Mouse (Mus musculus): ENCODE measurements at regions not wholly inside any gene's neighbourhood (a gene's known extent, or its start where the extent isn't known, plus 50 kb on each side); places are given as distances from the start of the nearest gene placed in this dataset.
"Not testable (repeated sequence)": the region's sequence is repeated elsewhere in the genome, so short reads cannot be mapped to it uniquely, and the experiment has no call there.

DNA sequence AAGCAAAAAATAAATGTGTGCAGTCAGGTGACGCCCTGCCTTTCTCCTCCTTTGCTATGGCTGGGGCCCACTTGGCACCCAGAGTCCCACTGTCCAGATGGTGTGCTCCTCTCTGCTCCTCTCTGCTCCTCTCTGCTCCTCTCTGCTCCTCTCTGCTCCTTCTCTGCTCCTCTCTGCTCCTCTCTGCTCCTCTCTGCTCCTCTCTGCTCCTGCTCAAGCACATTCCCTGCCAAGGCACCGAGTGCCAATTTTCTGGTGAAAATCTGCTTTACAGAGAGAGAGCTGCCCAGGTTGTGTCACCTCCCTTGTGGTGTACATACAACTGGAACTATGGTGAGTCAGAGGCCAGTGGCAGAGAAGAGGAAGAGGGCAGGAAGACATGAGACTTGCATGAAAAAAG is 192.8 kb upstream of the Stxbp5 start:
- no peak for ATAC-seq (ENCODE audit: low read depth)
- Histone ChIP-seq H3K36me3 (ENCODE audit: control insufficient read depth, insufficient read depth, low read length) (no peaks in the 10 kb centered on the region), H3K4me2 (ENCODE audit: low read depth, low read length) (no peak overlapping the region), H3K27me3 (replicated peaks; ENCODE audit: control insufficient read depth, insufficient read depth, low read length) (no peaks in the 10 kb centered on the region), H3K9me3 (ENCODE audit: control insufficient read depth, low read length) (no peaks in the 10 kb centered on the region), H3K27ac (replicated peaks; ENCODE audit: low read depth, low read length) (no peak overlapping the region), H3K9ac (ENCODE audit: low read depth, low read length) (no peak overlapping the region), H3K4me3 (ENCODE audit: low read depth, low read length) (no peak overlapping the region), H3K4me1 (ENCODE audit: control insufficient read depth, insufficient read depth, low read length) (no peaks in the 10 kb centered on the region)
- 73% methylated on average over 2 of the region's 2 CpGs for WGBS
- no peak for DNase-seq (ENCODE audit: low spot score)

- no peak for DNase-seq (ENCODE audit: low spot score)
- H3K27ac ChIP-seq (replicated peaks; ENCODE audit: low read depth, low read length) = no peak overlapping the region
- H3K4me1 ChIP-seq (ENCODE audit: control insufficient read depth, insufficient read depth, low read length) = no peaks in the 10 kb centered on the region
- no peak overlapping the region for H3K4me2 ChIP-seq (ENCODE audit: low read depth, low read length)
- no peak overlapping the region for H3K9ac ChIP-seq (ENCODE audit: low read depth, low read length)
- H3K9me3 ChIP-seq (ENCODE audit: control insufficient read depth, low read length) = no peaks in the 10 kb centered on the region
- H3K4me3 ChIP-seq (ENCODE audit: low read depth, low read length) = no peak overlapping the region
- no peaks in the 10 kb centered on the region for H3K27me3 ChIP-seq (replicated peaks; ENCODE audit: control insufficient read depth, insufficient read depth, low read length)
- H3K36me3 ChIP-seq (ENCODE audit: control insufficient read depth, insufficient read depth, low read length) = no peaks in the 10 kb centered on the region
- ATAC-seq (ENCODE audit: low read depth) = no peak
- 79% methylated on average over 4 of the region's 4 CpGs for WGBS
Measured at GRCm38 (mm10) chr10:10085934-10086333, 185.1 kb upstream of the Stxbp5 start.

GRCm38 (mm10) chr10:10070146-10070545 is 169.3 kb upstream of the Stxbp5 start:
- Histone ChIP-seq H3K36me3 (ENCODE audit: control insufficient read depth, insufficient read depth, low read length) (no peaks in the 10 kb centered on the region), H3K4me3 (ENCODE audit: low read depth, low read length) (no peak overlapping the region), H3K27me3 (replicated peaks; ENCODE audit: control insufficient read depth, insufficient read depth, low read length) (no peaks in the 10 kb centered on the region), H3K4me1 (ENCODE audit: control insufficient read depth, insufficient read depth, low read length) (no peaks in the 10 kb centered on the region), H3K9me3 (ENCODE audit: control insufficient read depth, low read length) (no peaks in the 10 kb centered on the region), H3K27ac (replicated peaks; ENCODE audit: low read depth, low read length) (no peak overlapping the region), H3K9ac (ENCODE audit: low read depth, low read length) (no peak overlapping the region), H3K4me2 (ENCODE audit: low read depth, low read length) (no peak overlapping the region)
- no peak for ATAC-seq (ENCODE audit: low read depth)
- no peak for DNase-seq (ENCODE audit: low spot score)

DNA sequence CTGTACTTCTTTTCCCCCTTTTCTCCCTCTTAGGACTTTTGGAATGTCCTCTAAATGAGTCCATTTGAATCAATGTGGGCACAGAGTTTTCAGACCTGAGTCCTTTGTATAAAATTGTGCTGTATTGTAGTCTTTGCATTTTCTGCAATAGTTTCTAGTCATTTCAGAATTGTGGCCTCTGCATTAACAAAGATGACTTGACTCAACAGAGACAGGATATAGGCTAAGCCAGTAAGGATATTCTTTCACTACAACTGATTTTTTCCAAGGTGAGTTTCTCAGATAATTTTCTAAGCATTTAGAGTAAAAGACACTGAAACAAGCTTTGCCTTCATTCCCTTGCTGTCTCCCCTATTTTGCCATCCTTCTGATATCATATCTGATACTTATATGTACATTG is 168.8 kb upstream of the Stxbp5 start:
- not testable (repeated sequence) for H3K9me3 ChIP-seq (ENCODE audit: control insufficient read depth, low read length); H3K36me3 ChIP-seq (ENCODE audit: control insufficient read depth, insufficient read depth, low read length); H3K9ac ChIP-seq (ENCODE audit: low read depth, low read length); H3K4me2 ChIP-seq (ENCODE audit: low read depth, low read length); H3K4me3 ChIP-seq (ENCODE audit: low read depth, low read length); H3K27ac ChIP-seq (replicated peaks; ENCODE audit: low read depth, low read length); DNase-seq (ENCODE audit: low spot score); H3K27me3 ChIP-seq (replicated peaks; ENCODE audit: control insufficient read depth, insufficient read depth, low read length); H3K4me1 ChIP-seq (ENCODE audit: control insufficient read depth, insufficient read depth, low read length); ATAC-seq (ENCODE audit: low read depth)

GRCm38 (mm10) chr10:10046753-10047152 is 145.9 kb upstream of the Stxbp5 start:
- Histone ChIP-seq H3K4me2 (ENCODE audit: low read depth, low read length) (no peak overlapping the region), H3K27me3 (replicated peaks; ENCODE audit: control insufficient read depth, insufficient read depth, low read length) (no peaks in the 10 kb centered on the region), H3K9ac (ENCODE audit: low read depth, low read length) (no peak overlapping the region), H3K27ac (replicated peaks; ENCODE audit: low read depth, low read length) (no peak overlapping the region), H3K4me1 (ENCODE audit: control insufficient read depth, insufficient read depth, low read length) (no peaks in the 10 kb centered on the region), H3K9me3 (ENCODE audit: control insufficient read depth, low read length) (no peaks in the 10 kb centered on the region), H3K36me3 (ENCODE audit: control insufficient read depth, insufficient read depth, low read length) (no peaks in the 10 kb centered on the region), H3K4me3 (ENCODE audit: low read depth, low read length) (no peak overlapping the region)
- ATAC-seq (ENCODE audit: low read depth) (peak; percentile 60; the same call in 1 of the 2 replicates), DNase-seq (ENCODE audit: low spot score) (no peak)
- 77% methylated on average over 1 of the region's 1 CpGs for WGBS

DNA sequence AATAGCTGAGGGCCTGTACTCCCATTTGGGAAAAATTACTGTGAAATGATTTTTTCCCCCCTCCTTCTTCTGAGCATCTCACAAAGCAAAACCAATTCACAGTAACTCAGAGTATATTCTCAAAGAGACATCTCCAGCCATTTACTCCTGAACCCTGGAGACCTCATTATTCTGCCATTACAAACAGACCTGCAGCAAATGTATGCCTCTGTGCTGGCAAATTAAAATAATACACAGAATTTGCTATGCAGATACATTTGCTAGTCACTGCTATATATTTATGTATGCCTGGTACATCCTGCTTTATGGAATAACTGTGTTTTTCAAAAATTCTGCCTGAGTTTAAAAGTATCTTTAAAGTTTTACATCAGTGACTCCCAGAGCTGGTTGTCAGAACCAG is 145.4 kb upstream of the Stxbp5 start:
- no peaks in the 10 kb centered on the region for H3K9me3 ChIP-seq (ENCODE audit: control insufficient read depth, low read length)
- no peak overlapping the region for H3K27ac ChIP-seq (replicated peaks; ENCODE audit: low read depth, low read length)
- no peak overlapping the region for H3K9ac ChIP-seq (ENCODE audit: low read depth, low read length)
- no peaks in the 10 kb centered on the region for H3K4me1 ChIP-seq (ENCODE audit: control insufficient read depth, insufficient read depth, low read length)
- DNase-seq (ENCODE audit: low spot score) = no peak
- H3K27me3 ChIP-seq (replicated peaks; ENCODE audit: control insufficient read depth, insufficient read depth, low read length) = no peaks in the 10 kb centered on the region
- H3K36me3 ChIP-seq (ENCODE audit: control insufficient read depth, insufficient read depth, low read length) = no peaks in the 10 kb centered on the region
- H3K4me3 ChIP-seq (ENCODE audit: low read depth, low read length) = no peak overlapping the region
- no peak for ATAC-seq (ENCODE audit: low read depth)
- H3K4me2 ChIP-seq (ENCODE audit: low read depth, low read length) = no peak overlapping the region

DNA sequence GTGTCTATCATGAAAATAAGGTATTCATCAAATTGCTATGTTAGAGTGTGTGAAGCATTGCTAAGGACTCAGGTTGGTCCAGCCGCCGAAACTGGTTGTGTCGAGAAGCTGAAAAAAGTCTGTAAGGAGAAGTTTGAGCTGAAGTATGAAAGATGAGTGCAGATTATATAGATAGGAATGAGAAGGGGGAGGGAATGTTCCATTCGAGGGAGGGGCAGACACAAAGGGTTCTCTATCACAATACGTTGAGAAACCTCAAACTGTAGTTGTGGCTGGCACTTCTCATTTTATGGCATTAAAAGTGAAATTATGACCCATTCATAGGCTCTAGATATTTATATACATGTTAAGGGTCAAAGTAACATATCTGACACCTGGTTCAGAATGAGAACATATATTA is 108.4 kb upstream of the Stxbp5 start:
- Histone ChIP-seq H3K4me3 (ENCODE audit: low read depth, low read length) (no peak overlapping the region), H3K9ac (ENCODE audit: low read depth, low read length) (no peak overlapping the region), H3K27me3 (replicated peaks; ENCODE audit: control insufficient read depth, insufficient read depth, low read length) (no peaks in the 10 kb centered on the region), H3K9me3 (ENCODE audit: control insufficient read depth, low read length) (no peaks in the 10 kb centered on the region), H3K27ac (replicated peaks; ENCODE audit: low read depth, low read length) (no peak overlapping the region), H3K36me3 (ENCODE audit: control insufficient read depth, insufficient read depth, low read length) (no peaks in the 10 kb centered on the region), H3K4me1 (ENCODE audit: control insufficient read depth, insufficient read depth, low read length) (no peaks in the 10 kb centered on the region), H3K4me2 (ENCODE audit: low read depth, low read length) (no peak overlapping the region)
- no peak for ATAC-seq (ENCODE audit: low read depth)
- 91% methylated on average over 5 of the region's 5 CpGs for WGBS
- no peak for DNase-seq (ENCODE audit: low spot score)

DNA sequence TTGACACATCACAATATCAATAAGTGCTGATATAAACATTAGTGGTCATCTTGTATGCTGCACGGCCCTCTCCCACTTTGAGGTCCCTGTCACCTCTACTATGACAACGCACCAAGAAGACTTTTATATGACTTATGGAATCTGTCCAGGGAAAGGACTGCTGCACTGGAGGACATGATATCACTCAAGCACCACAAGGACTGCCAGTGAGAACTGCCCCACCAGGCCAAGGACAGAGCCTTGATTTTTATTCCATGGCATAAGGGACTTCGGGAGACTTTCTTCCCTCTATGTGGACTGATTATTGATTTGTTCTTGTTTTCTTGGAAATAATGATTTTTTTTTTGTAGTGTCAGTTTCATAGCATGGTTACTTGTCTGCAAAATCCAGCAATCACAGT is 97.7 kb upstream of the Stxbp5 start:
- H3K9me3 ChIP-seq (ENCODE audit: control insufficient read depth, low read length) = no peaks in the 10 kb centered on the region

DNA sequence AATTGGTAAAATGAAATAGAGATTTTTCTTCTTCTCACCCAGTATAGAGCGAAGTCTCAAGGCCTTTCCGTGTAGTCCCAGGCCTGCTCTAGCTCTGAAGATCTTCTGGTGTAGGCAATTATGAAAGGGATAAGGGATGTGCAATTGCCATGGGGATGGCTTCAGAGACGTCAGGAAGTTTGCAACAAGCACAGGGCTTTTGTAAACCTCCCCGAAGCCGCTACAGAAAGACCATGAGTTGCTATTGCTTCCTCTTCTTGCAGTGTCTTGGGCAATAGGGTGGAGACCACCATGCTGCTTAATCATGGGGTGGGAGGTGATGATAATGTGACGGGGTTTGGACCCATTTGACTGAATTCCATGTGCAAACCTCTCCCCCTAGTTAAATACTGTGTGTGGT is 95.3 kb upstream of the Stxbp5 start:
- Histone ChIP-seq H3K9ac (ENCODE audit: low read depth, low read length) (no peak overlapping the region), H3K27me3 (replicated peaks; ENCODE audit: control insufficient read depth, insufficient read depth, low read length) (no peaks in the 10 kb centered on the region), H3K4me3 (ENCODE audit: low read depth, low read length) (no peak overlapping the region), H3K4me2 (ENCODE audit: low read depth, low read length) (no peak overlapping the region), H3K9me3 (ENCODE audit: control insufficient read depth, low read length) (no peaks in the 10 kb centered on the region), H3K27ac (replicated peaks; ENCODE audit: low read depth, low read length) (no peak overlapping the region), H3K4me1 (ENCODE audit: control insufficient read depth, insufficient read depth, low read length) (no peaks in the 10 kb centered on the region), H3K36me3 (ENCODE audit: control insufficient read depth, insufficient read depth, low read length) (no peaks in the 10 kb centered on the region)
- DNase-seq (ENCODE audit: low spot score) (no peak), ATAC-seq (ENCODE audit: low read depth) (no peak)
- 78% methylated on average over 6 of the region's 6 CpGs for WGBS

More for the DNA sequence above, 97.7 kb upstream of the Stxbp5 start:
- H3K36me3 ChIP-seq (ENCODE audit: control insufficient read depth, insufficient read depth, low read length) = no peaks in the 10 kb centered on the region
- H3K27ac ChIP-seq (replicated peaks; ENCODE audit: low read depth, low read length) = no peak overlapping the region
- H3K4me1 ChIP-seq (ENCODE audit: control insufficient read depth, insufficient read depth, low read length) = no peaks in the 10 kb centered on the region
- H3K4me2 ChIP-seq (ENCODE audit: low read depth, low read length) = no peak overlapping the region
- no peak overlapping the region for H3K4me3 ChIP-seq (ENCODE audit: low read depth, low read length)
- no peak overlapping the region for H3K9ac ChIP-seq (ENCODE audit: low read depth, low read length)
- no peak for ATAC-seq (ENCODE audit: low read depth)
- H3K27me3 ChIP-seq (replicated peaks; ENCODE audit: control insufficient read depth, insufficient read depth, low read length) = no peaks in the 10 kb centered on the region
- no peak for DNase-seq (ENCODE audit: low spot score)
- WGBS = 91% methylated on average over 3 of the region's 3 CpGs

Data from embryonic facial prominence, embryonic 14.5 days (tissue).